Mouse (Mus musculus) limb, embryonic 11.5 days (tissue): ENCODE data around the gene Efcab6. TPM values are rescaled to one million over a fixed set of nuclear protein-coding genes. Genes with fewer than 3 reads are reported as not detected.

Source experiments
- ATAC-seq: fragments of 200-750 bp; cut with Nextera tagmentation; 2 replicates; pipeline ENCODE4 v1.8.0; 2017; ENCODE audit warnings: low read depth; ENCODE audit not compliant: insufficient number of reproducible peaks, low FRiP score, low TSS enrichment
- DNase-seq: peaks from one replicate; pipeline ENCODE4 v3.0.0-alpha.2; 2015; ENCODE audit warnings: low spot score
- H3K27ac ChIP-seq: fragments of 300-500 bp; sonication (generic); replicated peaks from 2 replicates; pipeline ENCODE4 v1.5.1; 2014; ENCODE audit warnings: low read depth, mild to moderate bottlenecking, low read length
- H3K27me3 ChIP-seq: fragments of 300-500 bp; sonication (generic); 2 replicates; pipeline ENCODE4 v1.6.1; 2014; ENCODE audit warnings: mild to moderate bottlenecking, low read length, mixed read lengths; ENCODE audit not compliant: control insufficient read depth, insufficient read depth
- H3K36me3 ChIP-seq: fragments of 300-500 bp; sonication (generic); 2 replicates; pipeline ENCODE4 v1.6.1; 2014; ENCODE audit warnings: mild to moderate bottlenecking, low read length, moderate library complexity, mixed read lengths; ENCODE audit not compliant: control insufficient read depth, insufficient read depth
- H3K4me1 ChIP-seq: fragments of 300-500 bp; sonication (generic); 2 replicates; pipeline ENCODE4 v1.6.1; 2014; ENCODE audit warnings: low read length, mixed read lengths; ENCODE audit not compliant: control insufficient read depth, insufficient read depth
- H3K4me2 ChIP-seq: fragments of 300-500 bp; sonication (generic); 2 replicates; pipeline ENCODE4 v1.6.1; 2014; ENCODE audit warnings: low read depth, mild to moderate bottlenecking, moderate library complexity; ENCODE audit not compliant: severe bottlenecking
- H3K4me3 ChIP-seq: fragments of 300-500 bp; sonication (generic); 2 replicates; pipeline ENCODE4 v1.5.1; 2014; ENCODE audit warnings: low read depth, low read length
- H3K9ac ChIP-seq: fragments of 300-500 bp; sonication (generic); 2 replicates; pipeline ENCODE4 v1.6.1; 2014; ENCODE audit warnings: mild to moderate bottlenecking, low read length
- H3K9me3 ChIP-seq: fragments of 300-500 bp; sonication (generic); 2 replicates; pipeline ENCODE4 v1.6.1; 2016; ENCODE audit warnings: low read length; ENCODE audit not compliant: control insufficient read depth
- WGBS: fragments of 180-500 bp; shearing (Covaris S2); extraction: QIAGEN DNeasy Blood & Tissue Kit; methylation state at CpG from one replicate; pipeline ENCODE4 v1.1.7; 2014; 5-methylcytosine and 5-hydroxymethylcytosine counted together
- polyA plus RNA-seq: library from polyadenylated mRNA; unstranded; fragments of >200 nt; fragmentation: Nextera tagmentation; extraction: Ambion mirVana; gene quantifications from 2 replicates; pipeline ENCODE4 v1.2.1, GENCODE M21; 2014

The Efcab6 gene
- polyA plus RNA-seq, 1 experiment from 2014 or later = not detected

GRCm38 (mm10) chr15:83956996-83957395 lies 108.2 kb downstream of the Efcab6 start:
- Histone ChIP-seq H3K27me3 (no peaks in the 10 kb centered on the region), H3K27ac (no peak overlapping the region), H3K4me2 (no peak overlapping the region), H3K9ac (no peak overlapping the region), H3K36me3 (no peaks in the 10 kb centered on the region), H3K4me3 (no peak overlapping the region), H3K9me3 (no peaks in the 10 kb centered on the region), H3K4me1 (peaks cover 3% of the 10 kb centered on the region; the same call in 1 of the 2 replicates)
- no peak for DNase-seq
- 90% methylated on average over 7 of the region's 7 CpGs for WGBS
- no peak for ATAC-seq

GRCm38 (mm10) chr15:83955948-83956707 lies 109.1 kb downstream of the Efcab6 start:
- no peaks in the 10 kb centered on the region for H3K9me3 ChIP-seq
- H3K4me1 ChIP-seq = peaks cover 2% of the 10 kb centered on the region; the same call in 1 of the 2 replicates
- no peaks in the 10 kb centered on the region for H3K36me3 ChIP-seq
- H3K27ac ChIP-seq = no peak overlapping the region
- ATAC-seq (no peak), DNase-seq (no peak)
- H3K4me2 ChIP-seq = no peak overlapping the region
- WGBS = 85% methylated on average over 8 of the region's 8 CpGs
- H3K4me3 ChIP-seq = no peak overlapping the region
- H3K27me3 ChIP-seq = no peaks in the 10 kb centered on the region
- H3K9ac ChIP-seq = no peak overlapping the region

GRCm38 (mm10) chr15:83949729-83950491 lies 115.3 kb downstream of the Efcab6 start:
- no peaks in the 10 kb centered on the region for H3K27me3 ChIP-seq
- H3K9ac ChIP-seq = no peak overlapping the region
- no peaks in the 10 kb centered on the region for H3K4me1 ChIP-seq
- DNase-seq = no peak
- H3K4me2 ChIP-seq = no peak overlapping the region
- no peak overlapping the region for H3K27ac ChIP-seq
- no peaks in the 10 kb centered on the region for H3K9me3 ChIP-seq
- H3K36me3 ChIP-seq = no peaks in the 10 kb centered on the region
- 50% methylated on average over 16 of the region's 16 CpGs for WGBS
- no peak for ATAC-seq
- H3K4me3 ChIP-seq = no peak overlapping the region

GRCm38 (mm10) chr15:83939703-83940102 lies 125.5 kb downstream of the Efcab6 start:
- no peak overlapping the region for H3K27ac ChIP-seq
- H3K27me3 ChIP-seq = no peaks in the 10 kb centered on the region
- H3K36me3 ChIP-seq = no peaks in the 10 kb centered on the region
- no peak for DNase-seq
- no peak for ATAC-seq
- no peak overlapping the region for H3K4me3 ChIP-seq
- H3K9me3 ChIP-seq = no peaks in the 10 kb centered on the region
- WGBS = 53% methylated on average over 5 of the region's 5 CpGs
- no peaks in the 10 kb centered on the region for H3K4me1 ChIP-seq
- no peak overlapping the region for H3K9ac ChIP-seq
- H3K4me2 ChIP-seq = no peak overlapping the region

- ATAC-seq = no peak
- WGBS = 88% methylated on average over 2 of the region's 2 CpGs
- Histone ChIP-seq H3K4me2 (no peak overlapping the region), H3K9me3 (no peaks in the 10 kb centered on the region), H3K27ac (no peak overlapping the region), H3K9ac (no peak overlapping the region), H3K4me3 (no peak overlapping the region), H3K36me3 (no peaks in the 10 kb centered on the region), H3K4me1 (no peaks in the 10 kb centered on the region), H3K27me3 (no peaks in the 10 kb centered on the region)
- no peak for DNase-seq
These were observed 126.7 kb downstream of the Efcab6 start for GRCm38 (mm10) chr15:83938466-83938865.

- Histone ChIP-seq H3K9me3 (no peaks in the 10 kb centered on the region), H3K36me3 (no peaks in the 10 kb centered on the region), H3K27ac (no peak overlapping the region), H3K9ac (no peak overlapping the region), H3K4me2 (no peak overlapping the region), H3K4me3 (no peak overlapping the region), H3K4me1 (no peaks in the 10 kb centered on the region), H3K27me3 (no peaks in the 10 kb centered on the region)
- ATAC-seq (no peak), DNase-seq (no peak)
- WGBS = 90% methylated on average over 4 of the region's 4 CpGs
These were observed 128.7 kb downstream of the Efcab6 start for GRCm38 (mm10) chr15:83936506-83936905.

GRCm38 (mm10) chr15:83934816-83935215 lies 130.4 kb downstream of the Efcab6 start:
- H3K4me1 ChIP-seq = no peaks in the 10 kb centered on the region
- no peak overlapping the region for H3K27ac ChIP-seq
- DNase-seq = no peak
- no peaks in the 10 kb centered on the region for H3K9me3 ChIP-seq
- H3K4me2 ChIP-seq = no peak overlapping the region
- H3K27me3 ChIP-seq = no peaks in the 10 kb centered on the region
- no peak for ATAC-seq
- no peak overlapping the region for H3K4me3 ChIP-seq
- WGBS = 74% methylated on average over 2 of the region's 2 CpGs
- H3K36me3 ChIP-seq = no peaks in the 10 kb centered on the region
- H3K9ac ChIP-seq = no peak overlapping the region

- no peaks in the 10 kb centered on the region for H3K27me3 ChIP-seq
- DNase-seq = no peak
These were observed 139.8 kb downstream of the Efcab6 start for GRCm38 (mm10) chr15:83925338-83925737.

More at GRCm38 (mm10) chr15:83925338-83925737, 139.8 kb downstream of the Efcab6 start:
- Histone ChIP-seq H3K36me3 (no peaks in the 10 kb centered on the region), H3K9me3 (no peaks in the 10 kb centered on the region), H3K4me2 (no peak overlapping the region), H3K27ac (no peak overlapping the region), H3K4me1 (no peaks in the 10 kb centered on the region), H3K9ac (no peak overlapping the region), H3K4me3 (no peak overlapping the region)
- 59% methylated on average over 3 of the region's 3 CpGs for WGBS
- no peak for ATAC-seq
